Mouse (Mus musculus) olfactory bulb, adult 2 months (tissue): ENCODE data around the gene Ccdc146.

Source experiments
- CTCF ChIP-seq: fragments of 200-500 bp; IDR thresholded peaks from 2 replicates; pipeline ENCODE4 v1.5.1; 2012; ENCODE audit warnings: low read depth, mild to moderate bottlenecking, low read length, moderate library complexity; ENCODE audit not compliant: insufficient read depth
- POLR2A ChIP-seq: fragments of 200-500 bp; IDR thresholded peaks from 2 replicates; pipeline ENCODE4 v1.6.1; 2012; ENCODE audit warnings: mild to moderate bottlenecking, low read depth, low read length, moderate library complexity; ENCODE audit not compliant: insufficient read depth

DNA sequence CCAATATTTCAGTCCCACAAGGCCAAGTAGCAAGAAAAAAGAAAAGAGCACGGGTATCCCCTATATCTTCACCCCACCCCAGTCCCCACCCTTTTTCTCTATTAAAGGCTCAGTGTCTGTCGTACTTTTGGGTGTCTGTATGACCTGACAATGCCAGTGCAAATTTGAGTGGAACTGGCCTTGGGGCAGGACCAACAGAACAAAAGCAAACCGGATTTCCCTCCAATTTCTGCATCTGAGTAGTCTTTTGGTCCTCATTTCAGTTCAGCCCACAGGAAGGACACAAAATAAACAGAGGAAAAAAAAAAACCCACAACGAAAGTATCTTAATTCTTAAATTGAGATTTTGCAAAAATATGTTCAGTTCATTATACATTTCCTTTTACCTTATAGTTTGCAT, 5.9 kb downstream of the Ccdc146 start:
- no peak for TF ChIP-seq POLR2A
- no peak for TF ChIP-seq CTCF
